Mouse (Mus musculus): ENCODE results near the gene Scamp2.
A peak's percentile ranks its signal among the peaks of the same experiment; 100 is the strongest.

Gene Scamp2

GRCm38 (mm10) chr9:57625674-57626500, 65.1 kb downstream of the Scamp2 start:
- DNase-seq (ENCODE audit: low spot score in 2 of 2) = no peak

- DNase-seq (ENCODE audit: low spot score in 2 of 2) = no peak
Measured at GRCm38 (mm10) chr9:57627191-57627590, 66.4 kb downstream of the Scamp2 start.

DNA sequence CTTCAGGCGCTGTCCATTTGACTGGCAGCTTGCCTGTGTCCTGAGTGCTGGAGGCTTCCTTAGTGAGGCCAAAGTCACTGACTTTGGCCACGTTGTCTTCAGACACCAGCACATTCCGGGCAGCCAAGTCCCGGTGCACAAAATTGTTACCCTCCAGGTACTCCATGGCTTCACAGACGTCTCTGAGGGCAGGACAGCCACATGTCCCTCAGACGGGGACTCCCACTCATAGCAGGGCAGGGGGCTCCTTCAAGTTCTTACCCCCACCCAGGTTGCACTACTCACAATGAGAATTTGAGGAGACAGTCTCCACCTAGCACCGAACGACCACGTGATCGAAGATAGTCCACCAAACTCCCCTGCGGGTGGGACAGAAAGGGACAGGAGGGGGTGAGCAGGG, 67.1 kb downstream of the Scamp2 start:
- DNase-seq (ENCODE audit: low spot score in 2 of 2) = no peak

DNA sequence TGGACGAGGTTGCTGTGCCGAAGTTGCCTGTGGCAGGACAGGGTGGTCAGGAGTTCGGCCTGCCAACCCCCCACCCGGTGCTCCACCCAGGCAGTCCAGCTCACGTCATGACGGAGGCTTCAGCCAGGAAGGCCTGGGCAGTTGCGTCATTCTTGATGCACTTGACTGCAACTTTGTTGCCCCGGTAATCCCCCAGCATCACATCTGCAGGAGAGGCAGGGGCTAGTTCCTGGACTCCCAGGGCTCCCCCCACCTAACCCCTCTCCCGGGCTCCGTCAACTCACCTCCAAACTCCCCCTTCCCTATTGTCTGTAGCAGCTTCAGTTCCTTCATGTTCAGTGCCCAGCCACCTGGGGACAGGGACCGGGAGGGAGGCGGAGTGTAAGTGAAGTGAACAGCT, 68.0 kb downstream of the Scamp2 start:
- DNase-seq (ENCODE audit: low spot score in 2 of 2) = no peak

GRCm38 (mm10) chr9:57629118-57629874, 68.6 kb downstream of the Scamp2 start:
- DNase-seq (ENCODE audit: low spot score in 2 of 2) = peak; percentile 66 to 80

- DNase-seq (ENCODE audit: low spot score in 2 of 2) = no peak
Measured at GRCm38 (mm10) chr9:57633481-57634024, 72.8 kb downstream of the Scamp2 start.

DNA sequence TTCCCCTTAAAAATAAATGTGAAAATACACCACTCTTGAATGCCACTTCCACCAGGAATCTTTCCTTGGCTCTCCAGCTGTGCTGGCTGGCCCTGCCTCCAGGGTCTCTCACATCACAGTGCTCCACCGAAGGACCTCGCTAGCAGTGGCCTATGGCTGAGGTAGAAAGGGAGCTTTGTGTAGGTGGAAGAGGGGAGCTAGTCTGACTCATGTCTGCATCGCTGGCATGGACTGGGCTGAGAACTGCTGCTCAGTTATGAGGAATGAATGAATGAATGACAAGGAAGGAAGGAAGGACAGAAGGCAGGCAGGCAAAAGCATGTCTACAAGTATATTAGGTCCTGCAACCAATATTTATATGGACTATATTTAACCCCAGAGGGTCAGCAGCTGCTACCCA, 76.5 kb downstream of the Scamp2 start:
- DNase-seq (ENCODE audit: low spot score in 2 of 2) = no peak

- no peak for DNase-seq (ENCODE audit: low spot score in 2 of 2)
Measured at GRCm38 (mm10) chr9:57637741-57638322, 77.1 kb downstream of the Scamp2 start.

All from urinary bladder, postnatal 36 days (tissue).